Mouse (Mus musculus) kidney, postnatal 10 days (tissue): ENCODE measurements at regions not wholly inside any gene's neighbourhood (a gene's known extent, or its start where the extent isn't known, plus 50 kb on each side); places are given as distances from the start of the nearest gene placed in this dataset.
"Not testable (repeated sequence)": the region's sequence is repeated elsewhere in the genome, so short reads cannot be mapped to it uniquely, and the experiment has no call there.

Experiments
- DNase-seq: peaks from one replicate; pipeline ENCODE4 v3.0.0; 2021; ENCODE audit warnings: mixed read lengths

- no peak for DNase-seq
These were observed 76.3 kb downstream of the Gm5447 start for GRCm38 (mm10) chr13:31050160-31050788.

GRCm38 (mm10) chr13:31051586-31051985, 77.6 kb downstream of the Gm5447 start:
- not testable (repeated sequence) for DNase-seq

- DNase-seq, result no peak
These were observed 80.4 kb downstream of the Gm5447 start for GRCm38 (mm10) chr13:31054356-31054755.

- DNase-seq, result no peak
These were observed 81.5 kb downstream of the Gm5447 start for GRCm38 (mm10) chr13:31055376-31056083.

GRCm38 (mm10) chr13:31056154-31056871, 82.3 kb downstream of the Gm5447 start:
- no peak for DNase-seq

GRCm38 (mm10) chr13:31060916-31061431, 87.0 kb downstream of the Gm5447 start:
- DNase-seq, result no peak

GRCm38 (mm10) chr13:31068343-31068742, 94.3 kb downstream of the Gm5447 start:
- DNase-seq, result no peak

- DNase-seq, result no peak
These were observed 102.5 kb downstream of the Gm5447 start for GRCm38 (mm10) chr13:31076541-31076940.

GRCm38 (mm10) chr13:31078751-31079150, 104.7 kb downstream of the Gm5447 start:
- DNase-seq, result no peak

GRCm38 (mm10) chr13:31080215-31080614, 106.2 kb downstream of the Gm5447 start:
- DNase-seq, result no peak

- DNase-seq, result peak; percentile 82
These were observed 108.6 kb downstream of the Gm5447 start for GRCm38 (mm10) chr13:31082448-31083140.

- no peak for DNase-seq
These were observed 127.0 kb downstream of the Gm5447 start for GRCm38 (mm10) chr13:31101051-31101450.

GRCm38 (mm10) chr13:31107434-31107833, 133.4 kb downstream of the Gm5447 start:
- no peak for DNase-seq

- no peak for DNase-seq
These were observed 135.2 kb downstream of the Gm5447 start for GRCm38 (mm10) chr13:31109231-31109630.

- no peak for DNase-seq
These were observed 148.7 kb downstream of the Gm5447 start for GRCm38 (mm10) chr13:31122689-31123088.

GRCm38 (mm10) chr13:31124547-31125216, 150.7 kb downstream of the Gm5447 start:
- no peak for DNase-seq

- DNase-seq, result no peak
These were observed 158.5 kb downstream of the Gm5447 start for GRCm38 (mm10) chr13:31132501-31132900.

GRCm38 (mm10) chr13:31139686-31140085, 165.7 kb downstream of the Gm5447 start:
- no peak for DNase-seq

GRCm38 (mm10) chr13:31147323-31147722, 173.3 kb downstream of the Gm5447 start:
- DNase-seq, result peak; percentile 27

- no peak for DNase-seq
These were observed 180.1 kb downstream of the Gm5447 start for GRCm38 (mm10) chr13:31154066-31154465.

GRCm38 (mm10) chr13:31163878-31164495, 190.0 kb downstream of the Gm5447 start:
- DNase-seq, result no peak

- DNase-seq, result peak; percentile 16
These were observed 192.3 kb downstream of the Gm5447 start for GRCm38 (mm10) chr13:31166286-31166685.
